Mouse (Mus musculus) layer of hippocampus, adult 11-12 months (tissue): ENCODE results near the gene Vmn2r116.
"Not testable (repeated sequence)": the region's sequence is repeated elsewhere in the genome, so short reads cannot be mapped to it uniquely, and the experiment has no call there.

Experiments used
- DNase-seq: peaks from one replicate; pipeline ENCODE4 v3.0.0; 2022; ENCODE audit warnings: low spot score

Vmn2r116 gene

DNA sequence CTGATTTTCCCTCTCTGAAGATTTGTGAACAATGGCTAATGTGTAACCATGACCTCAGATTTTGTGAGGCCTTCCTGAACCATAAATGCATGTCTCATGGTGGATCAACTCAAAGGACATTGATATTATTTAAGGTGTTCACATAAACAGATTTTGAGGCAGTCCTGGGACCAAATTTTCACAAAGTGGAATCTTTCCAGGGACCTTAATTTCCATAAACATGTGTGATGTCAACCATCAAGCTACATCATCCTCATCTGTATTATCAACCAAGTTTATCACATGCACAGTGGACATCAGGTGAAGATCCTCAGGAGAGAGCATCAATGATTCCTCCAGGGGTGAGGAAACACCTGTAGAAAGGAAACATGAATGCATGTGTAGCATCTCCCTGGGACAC lies at the start of gene Vmn2r116:
Vmn2r116 (plus strand) TSS at position 301 of the 400 bp plus-strand sequence.
- not testable (repeated sequence) for DNase-seq

DNA sequence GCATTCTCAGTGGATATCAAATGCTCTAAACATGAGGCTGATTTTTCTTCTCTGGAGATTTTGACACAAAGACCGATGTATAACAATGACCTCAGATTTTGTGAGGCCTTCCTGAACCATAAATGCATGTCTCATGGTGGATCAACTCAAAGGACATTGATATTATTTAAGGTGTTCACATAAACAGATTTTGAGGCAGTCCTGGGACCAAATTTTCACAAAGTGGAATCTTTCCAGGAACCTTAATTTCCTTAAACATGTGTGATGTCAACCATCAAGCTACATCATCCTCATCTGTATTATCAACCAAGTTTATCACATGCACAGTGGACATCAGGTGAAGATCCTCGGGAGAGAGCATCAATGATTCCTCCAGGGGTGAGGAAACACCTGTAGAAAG lies 41.0 kb upstream of the Vmn2r116 start, which contains the start of gene Vmn2r115:
Vmn2r115 (plus strand) TSS at position 301 of the 400 bp plus-strand sequence.
- not testable (repeated sequence) for DNase-seq

DNA sequence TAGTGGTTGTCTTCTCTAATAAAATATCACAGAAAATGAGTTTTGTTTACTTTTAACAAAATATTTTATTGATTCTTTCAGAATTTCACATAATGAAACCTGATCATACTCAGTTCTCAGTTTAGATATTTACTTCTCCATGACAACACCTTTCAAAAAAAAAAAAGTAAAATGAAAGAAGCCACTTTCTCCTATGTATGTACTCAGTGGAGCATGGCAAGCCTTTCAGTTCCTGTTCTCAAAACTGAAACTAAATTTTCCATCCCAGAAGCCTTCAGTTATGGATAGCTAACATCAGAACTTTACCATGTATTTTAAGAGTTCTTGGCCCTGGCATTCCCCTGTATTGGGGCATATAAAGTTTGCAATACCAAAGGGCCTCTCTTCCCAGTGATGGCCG lies 32.8 kb upstream of the Vmn2r116 start:
- no peak for DNase-seq

DNA sequence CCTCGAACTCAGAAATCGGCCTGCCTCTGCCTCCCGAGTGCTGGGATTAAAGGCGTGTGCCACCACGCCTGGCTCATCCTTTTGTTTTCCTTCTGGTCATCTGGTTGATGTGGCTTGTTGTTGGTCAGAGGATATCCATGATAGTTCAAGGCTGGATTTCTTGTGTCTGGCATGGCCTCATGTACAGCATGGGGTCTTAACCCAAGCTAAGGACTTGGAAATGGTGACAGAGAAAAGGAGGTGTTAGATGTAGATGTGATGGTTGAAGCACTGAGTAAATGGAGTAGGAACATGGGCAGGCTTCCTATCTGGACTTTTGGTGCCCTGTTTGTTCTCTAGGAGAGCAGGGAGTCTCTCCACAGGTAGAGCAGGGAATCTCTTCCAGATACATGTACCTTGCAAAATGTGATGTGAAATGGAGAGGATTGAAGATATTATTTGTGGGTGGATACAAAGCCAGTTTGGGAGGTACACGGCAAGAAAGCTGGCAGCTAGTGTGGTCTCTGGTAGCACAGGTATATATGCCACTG lies 48.8 kb downstream of the Vmn2r116 start:
- DNase-seq, result no peak
